Mouse (Mus musculus): ENCODE data around the gene Gfra1. TPM values are rescaled to one million over a fixed set of nuclear protein-coding genes. Genes with fewer than 3 reads are reported as not detected.

The Gfra1 gene
- polyA plus RNA-seq, 1 experiment from 2014 or later = 17.3 TPM

DNA sequence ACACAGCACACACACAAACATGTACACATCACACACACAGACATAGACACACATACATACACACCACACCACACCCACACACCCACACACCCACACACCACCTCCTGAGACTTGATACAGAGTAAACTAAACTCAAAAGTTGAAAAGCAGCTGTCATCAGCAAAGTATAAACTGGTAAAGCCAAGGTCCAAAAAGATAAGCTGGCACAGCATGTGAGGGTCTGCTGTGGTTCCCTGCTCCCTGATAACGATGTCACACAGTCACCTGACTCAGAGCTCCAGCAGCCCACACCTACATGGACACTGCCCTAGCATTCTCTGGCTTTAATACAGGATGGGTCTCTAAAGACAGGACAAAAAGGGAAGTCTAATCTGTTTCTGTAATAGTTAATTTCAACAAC is 212.1 kb downstream of the Gfra1 start:
- 0 out of 2 replicates have a peak, but pooled peaks cover 2% of the 10 kb centered on the region for H3K27me3 ChIP-seq (replicated peaks; ENCODE audit: control insufficient read depth, insufficient read depth, low read length)
- H3K9me3 ChIP-seq (ENCODE audit: control insufficient read depth, low read length) = no peaks in the 10 kb centered on the region
- no peak overlapping the region for H3K27ac ChIP-seq (ENCODE audit: low read length)
- H3K4me2 ChIP-seq (ENCODE audit: low read length) = no peak overlapping the region
- no peaks in the 10 kb centered on the region for H3K4me1 ChIP-seq (replicated peaks; ENCODE audit: control insufficient read depth, insufficient read depth, low read length)
- H3K4me3 ChIP-seq (replicated peaks; ENCODE audit: low read length) = no peak overlapping the region
- H3K36me3 ChIP-seq (ENCODE audit: control insufficient read depth, insufficient read depth) = no peaks in the 10 kb centered on the region
- no peak for ATAC-seq
- 65% methylated on average over 1 of the region's 1 CpGs for WGBS
- H3K9ac ChIP-seq (replicated peaks; ENCODE audit: low read depth, low read length) = no peak overlapping the region

DNA sequence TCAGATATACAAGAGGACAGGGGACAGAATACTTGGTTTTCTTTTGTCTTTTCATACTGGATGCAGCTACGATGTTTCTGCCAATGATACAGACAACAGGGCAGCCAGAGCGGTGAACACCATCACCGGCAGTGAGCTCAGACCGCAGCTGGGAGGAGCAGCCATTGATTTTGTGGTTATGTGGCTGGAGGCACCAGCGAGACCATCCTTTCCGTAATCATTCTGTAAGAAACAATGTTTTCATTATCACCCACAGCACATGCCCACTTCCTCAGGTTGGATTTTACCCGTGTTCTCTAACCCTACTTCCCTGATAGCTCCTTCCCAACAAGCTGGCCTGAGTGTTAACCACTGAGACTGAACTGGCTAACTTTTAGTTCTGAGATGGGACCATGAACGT is 217.4 kb downstream of the Gfra1 start:
- Histone ChIP-seq H3K36me3 (ENCODE audit: control insufficient read depth, insufficient read depth) (no peaks in the 10 kb centered on the region), H3K27me3 (replicated peaks; ENCODE audit: control insufficient read depth, insufficient read depth, low read length) (no peaks in the 10 kb centered on the region), H3K9me3 (ENCODE audit: control insufficient read depth, low read length) (no peaks in the 10 kb centered on the region), H3K4me1 (replicated peaks; ENCODE audit: control insufficient read depth, insufficient read depth, low read length) (no peaks in the 10 kb centered on the region), H3K9ac (replicated peaks; ENCODE audit: low read depth, low read length) (no peak overlapping the region), H3K27ac (ENCODE audit: low read length) (no peak overlapping the region), H3K4me2 (ENCODE audit: low read length) (no peak overlapping the region), H3K4me3 (replicated peaks; ENCODE audit: low read length) (no peak overlapping the region)
- 77% methylated on average over 8 of the region's 8 CpGs for WGBS
- no peak for ATAC-seq

DNA sequence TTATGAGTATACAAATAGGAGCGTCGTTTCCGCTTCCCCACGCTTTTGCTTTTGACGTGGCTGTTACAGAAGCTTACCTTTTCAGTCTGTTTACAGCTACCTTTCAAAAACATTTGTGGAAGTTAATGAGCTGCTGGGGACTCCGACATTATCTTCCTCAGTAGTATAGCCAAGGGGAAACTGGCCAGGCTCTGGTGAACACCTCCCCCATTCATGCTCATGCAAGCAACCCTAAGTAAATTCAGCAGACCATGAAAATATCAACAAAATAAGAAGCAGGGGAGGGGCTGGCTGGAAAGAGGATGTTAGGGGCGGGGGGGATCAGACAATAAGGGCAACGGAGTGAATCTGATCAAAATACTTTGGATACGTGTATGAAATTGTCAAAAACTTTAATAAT is 228.0 kb downstream of the Gfra1 start:
- ATAC-seq = no peak
- Histone ChIP-seq H3K9me3 (ENCODE audit: control insufficient read depth, low read length) (no peaks in the 10 kb centered on the region), H3K9ac (replicated peaks; ENCODE audit: low read depth, low read length) (no peak overlapping the region), H3K4me1 (replicated peaks; ENCODE audit: control insufficient read depth, insufficient read depth, low read length) (no peaks in the 10 kb centered on the region), H3K27ac (ENCODE audit: low read length) (no peak overlapping the region), H3K4me2 (ENCODE audit: low read length) (no peak overlapping the region), H3K27me3 (replicated peaks; ENCODE audit: control insufficient read depth, insufficient read depth, low read length) (peaks cover 11% of the 10 kb centered on the region), H3K4me3 (replicated peaks; ENCODE audit: low read length) (no peak overlapping the region), H3K36me3 (ENCODE audit: control insufficient read depth, insufficient read depth) (no peaks in the 10 kb centered on the region)
- WGBS = 31% methylated on average over 9 of the region's 9 CpGs

DNA sequence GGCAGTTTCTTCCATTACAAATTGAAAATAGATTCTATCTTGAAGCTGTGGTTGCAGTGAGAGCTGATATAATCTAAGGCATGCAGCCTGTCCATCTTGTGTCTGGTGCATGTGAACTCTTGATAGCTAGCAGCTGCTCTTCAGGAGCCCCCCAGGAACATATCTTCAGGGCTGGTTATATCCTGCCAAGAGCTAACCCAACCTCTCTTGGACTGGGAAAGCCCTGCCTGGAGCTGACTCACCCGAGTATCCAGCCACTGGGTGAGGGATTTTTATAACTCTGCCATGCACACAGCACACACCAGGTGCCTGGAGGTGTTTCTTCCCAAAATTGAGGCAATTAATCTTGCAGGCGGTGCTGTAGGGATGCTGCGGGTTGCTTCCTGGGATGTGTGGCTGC is 228.8 kb downstream of the Gfra1 start:
- WGBS = 59% methylated on average over 3 of the region's 3 CpGs
- no peak overlapping the region for H3K4me3 ChIP-seq (replicated peaks; ENCODE audit: low read length)
- no peak overlapping the region for H3K9ac ChIP-seq (replicated peaks; ENCODE audit: low read depth, low read length)
- no peaks in the 10 kb centered on the region for H3K4me1 ChIP-seq (replicated peaks; ENCODE audit: control insufficient read depth, insufficient read depth, low read length)
- H3K4me2 ChIP-seq (ENCODE audit: low read length) = no peak overlapping the region
- ATAC-seq = no peak
- peaks cover 13% of the 10 kb centered on the region for H3K27me3 ChIP-seq (replicated peaks; ENCODE audit: control insufficient read depth, insufficient read depth, low read length)
- H3K27ac ChIP-seq (ENCODE audit: low read length) = no peak overlapping the region
- H3K9me3 ChIP-seq (ENCODE audit: control insufficient read depth, low read length) = no peaks in the 10 kb centered on the region
- H3K36me3 ChIP-seq (ENCODE audit: control insufficient read depth, insufficient read depth) = no peaks in the 10 kb centered on the region

DNA sequence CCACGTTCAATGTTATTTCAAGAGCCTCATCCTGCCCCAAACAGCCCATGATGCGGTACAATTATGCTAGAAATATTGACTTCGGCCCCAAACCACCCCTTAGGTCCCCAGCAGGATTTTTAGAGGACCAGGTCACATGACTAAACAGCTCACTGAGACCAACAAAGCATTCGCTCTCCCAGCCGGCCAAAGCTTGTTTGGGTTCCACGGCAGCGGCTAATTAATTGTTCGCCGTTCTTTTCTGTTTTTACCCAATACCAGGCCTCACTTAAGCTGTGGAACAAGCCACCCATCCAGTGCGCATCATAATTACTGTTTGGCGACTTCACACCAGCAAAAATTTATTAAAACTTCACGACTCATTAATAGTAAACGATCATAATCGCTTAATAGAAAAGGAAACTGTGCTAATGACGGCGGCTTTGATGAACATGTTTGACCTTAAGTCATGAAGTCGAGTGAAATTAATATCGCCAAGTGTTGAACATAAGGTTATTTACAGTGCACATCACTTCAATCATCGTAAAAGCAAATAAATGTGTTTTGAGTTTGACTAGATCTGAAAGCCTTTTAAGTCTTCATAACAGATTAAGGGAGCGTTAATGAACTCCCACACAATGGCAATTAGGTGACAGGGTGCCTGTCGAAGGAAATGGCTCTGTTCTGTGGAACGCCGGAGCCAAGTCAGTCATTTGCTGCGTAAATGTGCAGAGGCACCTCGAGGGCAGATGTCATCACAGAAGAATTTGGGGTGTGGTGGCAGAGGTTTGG is 235.5 kb downstream of the Gfra1 start:
- H3K36me3 ChIP-seq (ENCODE audit: control insufficient read depth, insufficient read depth) = no peaks in the 10 kb centered on the region
- H3K27ac ChIP-seq (ENCODE audit: low read length) = no peak overlapping the region
- WGBS = 20% methylated on average over 25 of the region's 25 CpGs
- H3K4me1 ChIP-seq (replicated peaks; ENCODE audit: control insufficient read depth, insufficient read depth, low read length) = peaks cover 6% of the 10 kb centered on the region; the same call in 1 of the 2 replicates
- ATAC-seq = no peak
- H3K9me3 ChIP-seq (ENCODE audit: control insufficient read depth, low read length) = no peaks in the 10 kb centered on the region
- peak overlapping the region; percentile 16; the same call in 1 of the 2 replicates for H3K4me2 ChIP-seq (ENCODE audit: low read length)
- no peak overlapping the region for H3K4me3 ChIP-seq (replicated peaks; ENCODE audit: low read length)
- peaks cover 8% of the 10 kb centered on the region for H3K27me3 ChIP-seq (replicated peaks; ENCODE audit: control insufficient read depth, insufficient read depth, low read length)
- H3K9ac ChIP-seq (replicated peaks; ENCODE audit: low read depth, low read length) = no peak overlapping the region

DNA sequence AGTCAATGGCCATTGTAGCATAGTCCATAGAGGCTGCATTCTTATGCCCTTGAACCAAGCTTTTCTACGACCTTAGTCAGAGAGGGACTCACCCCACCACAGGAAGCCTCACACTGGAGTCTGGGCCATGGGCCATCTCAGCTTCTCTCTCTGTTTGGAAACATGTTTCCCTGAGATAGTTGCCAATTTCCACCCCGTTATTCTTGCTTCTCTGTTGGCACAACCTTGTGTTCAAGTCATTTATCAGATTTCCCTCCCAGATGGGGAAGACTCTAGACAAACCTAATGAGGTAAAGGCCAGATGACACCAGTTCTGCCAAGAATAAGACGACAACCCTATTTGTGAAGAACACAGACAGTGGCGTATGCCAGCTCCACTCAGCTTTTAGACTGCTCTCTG is 238.1 kb downstream of the Gfra1 start:
- Histone ChIP-seq H3K4me2 (ENCODE audit: low read length) (no peak overlapping the region), H3K4me1 (replicated peaks; ENCODE audit: control insufficient read depth, insufficient read depth, low read length) (peaks cover 6% of the 10 kb centered on the region; the same call in 1 of the 2 replicates), H3K9me3 (ENCODE audit: control insufficient read depth, low read length) (no peaks in the 10 kb centered on the region), H3K9ac (replicated peaks; ENCODE audit: low read depth, low read length) (no peak overlapping the region), H3K4me3 (replicated peaks; ENCODE audit: low read length) (no peak overlapping the region), H3K36me3 (ENCODE audit: control insufficient read depth, insufficient read depth) (no peaks in the 10 kb centered on the region), H3K27ac (ENCODE audit: low read length) (no peak overlapping the region), H3K27me3 (replicated peaks; ENCODE audit: control insufficient read depth, insufficient read depth, low read length) (peaks cover 8% of the 10 kb centered on the region; the same call in 1 of the 2 replicates)
- WGBS = 46% methylated on average over 4 of the region's 4 CpGs
- ATAC-seq = peak; percentile 50

DNA sequence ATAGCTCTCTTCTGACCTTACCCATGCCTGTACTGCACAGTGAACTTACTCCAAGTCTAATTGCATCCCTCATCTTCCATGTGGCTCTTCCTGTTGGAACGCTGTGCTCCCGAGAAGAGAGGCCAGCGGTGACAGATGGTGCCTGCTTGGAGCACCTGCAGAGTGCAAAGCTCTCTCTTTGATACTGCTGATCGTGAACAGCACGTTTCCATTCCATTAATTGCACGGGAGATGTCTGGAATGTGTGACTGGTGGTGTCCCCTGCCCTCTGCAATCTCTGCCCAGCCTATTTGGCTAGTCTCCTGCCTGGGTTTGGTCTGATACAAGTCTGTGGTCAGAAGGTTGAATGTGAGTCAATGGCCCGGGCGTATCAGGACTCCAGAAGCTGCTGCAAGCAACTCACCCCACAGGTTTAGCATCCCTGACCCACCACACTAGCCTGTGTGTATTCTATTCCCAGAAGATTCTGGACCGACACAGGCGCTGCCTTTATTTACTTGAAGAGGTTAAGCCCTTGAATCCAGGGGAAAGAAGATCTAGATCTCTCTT is 249.1 kb downstream of the Gfra1 start:
- WGBS = 65% methylated on average over 10 of the region's 10 CpGs
- H3K4me1 ChIP-seq (replicated peaks; ENCODE audit: control insufficient read depth, insufficient read depth, low read length) = peaks cover 5% of the 10 kb centered on the region
- ATAC-seq = no peak
- no peaks in the 10 kb centered on the region for H3K36me3 ChIP-seq (ENCODE audit: control insufficient read depth, insufficient read depth)
- H3K9me3 ChIP-seq (ENCODE audit: control insufficient read depth, low read length) = no peaks in the 10 kb centered on the region
- no peak overlapping the region for H3K27ac ChIP-seq (ENCODE audit: low read length)
- H3K4me3 ChIP-seq (replicated peaks; ENCODE audit: low read length) = no peak overlapping the region
- no peaks in the 10 kb centered on the region for H3K27me3 ChIP-seq (replicated peaks; ENCODE audit: control insufficient read depth, insufficient read depth, low read length)
- H3K4me2 ChIP-seq (ENCODE audit: low read length) = no peak overlapping the region
- no peak overlapping the region for H3K9ac ChIP-seq (replicated peaks; ENCODE audit: low read depth, low read length)

DNA sequence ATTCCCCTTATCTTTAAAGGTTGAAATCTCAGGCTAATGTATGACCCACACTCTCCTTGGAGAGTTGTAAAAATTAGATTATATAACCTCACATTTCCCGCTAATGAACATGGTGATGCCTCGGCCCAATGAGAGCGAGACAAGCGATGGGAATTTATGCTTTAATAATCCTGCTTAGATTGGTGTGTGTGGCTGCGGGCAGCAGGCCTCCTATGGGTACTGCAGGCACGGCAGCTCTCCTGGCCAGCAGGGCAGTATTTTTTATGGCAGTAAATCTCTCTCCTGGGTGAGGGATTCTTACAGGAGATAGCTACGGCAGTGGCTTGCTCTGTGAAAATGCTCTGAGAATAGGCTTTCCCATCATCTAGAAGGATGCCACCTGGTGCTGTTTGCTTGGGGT is 250.2 kb downstream of the Gfra1 start:
- H3K4me1 ChIP-seq (replicated peaks; ENCODE audit: control insufficient read depth, insufficient read depth, low read length) = peaks cover 5% of the 10 kb centered on the region
- no peak overlapping the region for H3K27ac ChIP-seq (ENCODE audit: low read length)
- no peaks in the 10 kb centered on the region for H3K36me3 ChIP-seq (ENCODE audit: control insufficient read depth, insufficient read depth)
- ATAC-seq = no peak
- no peak overlapping the region for H3K4me3 ChIP-seq (replicated peaks; ENCODE audit: low read length)
- no peaks in the 10 kb centered on the region for H3K27me3 ChIP-seq (replicated peaks; ENCODE audit: control insufficient read depth, insufficient read depth, low read length)
- H3K9ac ChIP-seq (replicated peaks; ENCODE audit: low read depth, low read length) = no peak overlapping the region
- no peaks in the 10 kb centered on the region for H3K9me3 ChIP-seq (ENCODE audit: control insufficient read depth, low read length)
- no peak overlapping the region for H3K4me2 ChIP-seq (ENCODE audit: low read length)
- WGBS = 93% methylated on average over 7 of the region's 7 CpGs

DNA sequence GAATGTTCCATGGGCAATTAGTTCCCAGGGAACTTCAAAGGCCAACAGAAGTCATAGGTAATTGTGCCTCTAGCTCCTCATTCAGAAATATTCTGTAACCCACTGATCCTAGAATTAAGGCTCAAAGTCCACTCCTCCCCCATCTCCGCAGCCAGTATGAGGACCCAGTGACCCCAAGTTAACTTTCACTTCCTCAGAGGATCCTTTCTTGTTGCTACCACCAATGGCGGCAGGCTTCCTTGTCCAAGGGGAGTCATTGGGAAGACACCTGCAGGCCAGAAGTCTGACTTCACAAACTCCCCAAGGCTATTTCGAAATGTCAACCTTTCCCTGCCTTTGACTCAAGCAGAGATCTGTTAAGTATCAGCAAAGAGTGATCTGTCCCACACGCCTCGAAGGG is 253.1 kb downstream of the Gfra1 start:
- ATAC-seq = no peak
- WGBS = 84% methylated on average over 5 of the region's 5 CpGs
- no peaks in the 10 kb centered on the region for H3K36me3 ChIP-seq (ENCODE audit: control insufficient read depth, insufficient read depth)
- no peaks in the 10 kb centered on the region for H3K27me3 ChIP-seq (replicated peaks; ENCODE audit: control insufficient read depth, insufficient read depth, low read length)
- H3K27ac ChIP-seq (ENCODE audit: low read length) = no peak overlapping the region
- H3K9ac ChIP-seq (replicated peaks; ENCODE audit: low read depth, low read length) = no peak overlapping the region
- no peak overlapping the region for H3K4me3 ChIP-seq (replicated peaks; ENCODE audit: low read length)
- H3K9me3 ChIP-seq (ENCODE audit: control insufficient read depth, low read length) = no peaks in the 10 kb centered on the region
- H3K4me1 ChIP-seq (replicated peaks; ENCODE audit: control insufficient read depth, insufficient read depth, low read length) = peaks cover 5% of the 10 kb centered on the region
- H3K4me2 ChIP-seq (ENCODE audit: low read length) = no peak overlapping the region
